Mouse (Mus musculus) CH12F3 (cell line): ENCODE results near the gene Tead1.

ENCODE experiments used
- in situ Hi-C: fragments of 300-500 bp; cut with MboI; formaldehyde crosslinking; loops from 2 replicates; pipeline ENCODE4 v1.14.3; 2020; ENCODE audit warnings: low sequenced_read_pairs

Tead1 gene

GRCm38 (mm10) chr7:112720143-112720988, 41.2 kb downstream of the Tead1 start:
- in situ Hi-C loops: no loop called here

DNA sequence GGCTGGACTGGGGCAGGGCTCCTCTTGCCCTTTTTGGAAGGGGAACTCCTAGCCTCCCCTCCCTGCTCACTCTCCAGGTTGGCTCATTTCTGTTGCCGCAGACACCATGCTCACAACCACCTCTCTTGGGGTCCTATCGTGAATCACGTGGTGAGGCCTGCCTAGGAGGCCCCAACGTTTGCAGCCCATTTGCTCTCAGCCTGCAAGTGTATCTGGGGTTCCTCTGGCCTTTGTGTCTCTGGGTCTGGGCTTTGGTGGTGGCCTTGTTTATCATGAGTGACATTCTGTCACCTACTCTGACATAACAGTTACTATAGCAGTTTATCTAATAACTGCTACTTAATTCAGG, 41.8 kb downstream of the Tead1 start:
- in situ Hi-C loops: no loop called here

- in situ Hi-C loops: no loop called here
Measured at GRCm38 (mm10) chr7:112721859-112722258, 42.7 kb downstream of the Tead1 start.

- in situ Hi-C loops: no loop called here
Measured at GRCm38 (mm10) chr7:112728399-112728798, 49.3 kb downstream of the Tead1 start.

DNA sequence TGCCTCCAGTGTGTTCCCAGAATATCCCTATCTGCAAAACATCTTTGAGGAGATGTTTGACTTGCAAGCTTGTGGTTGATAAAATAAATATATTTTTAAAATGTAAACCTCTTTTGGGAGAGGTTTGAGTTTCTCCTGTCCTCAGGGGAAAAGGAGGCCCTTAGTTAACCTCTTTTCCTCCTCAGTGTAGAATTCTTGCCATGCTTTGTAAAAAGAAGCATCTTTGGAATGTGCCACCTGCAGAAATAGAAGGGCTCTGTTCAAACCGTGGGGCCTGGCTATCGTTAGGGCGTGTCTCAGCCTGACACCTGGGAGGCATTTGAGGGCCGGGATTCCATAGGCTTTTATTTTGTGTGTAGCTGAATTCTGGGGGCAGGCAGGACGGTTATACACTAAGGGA, 51.1 kb downstream of the Tead1 start:
- in situ Hi-C loops: no loop called here

- in situ Hi-C loops: no loop called here
Measured at GRCm38 (mm10) chr7:112731584-112731983, 52.5 kb downstream of the Tead1 start.

DNA sequence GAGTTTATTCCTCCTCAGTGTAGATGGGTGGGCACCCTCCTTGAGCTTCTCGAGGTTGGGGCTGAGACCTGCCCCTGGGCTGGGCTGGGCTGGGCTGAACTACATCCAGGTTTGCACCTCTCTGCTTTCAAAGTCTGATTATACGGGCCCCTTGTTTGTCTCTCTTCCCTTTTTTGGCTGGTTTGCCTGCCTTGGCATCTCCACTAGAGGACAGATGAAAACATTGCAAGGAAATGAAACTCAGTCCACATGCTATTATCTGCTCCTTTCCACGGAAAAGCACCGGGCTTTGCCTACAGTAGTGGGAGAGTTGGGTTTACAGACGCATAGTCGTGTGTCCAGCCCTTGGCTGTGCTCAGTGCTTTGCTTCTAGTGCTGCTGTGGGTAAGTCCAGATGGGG, 60.1 kb downstream of the Tead1 start:
- in situ Hi-C loops: no loop called here

DNA sequence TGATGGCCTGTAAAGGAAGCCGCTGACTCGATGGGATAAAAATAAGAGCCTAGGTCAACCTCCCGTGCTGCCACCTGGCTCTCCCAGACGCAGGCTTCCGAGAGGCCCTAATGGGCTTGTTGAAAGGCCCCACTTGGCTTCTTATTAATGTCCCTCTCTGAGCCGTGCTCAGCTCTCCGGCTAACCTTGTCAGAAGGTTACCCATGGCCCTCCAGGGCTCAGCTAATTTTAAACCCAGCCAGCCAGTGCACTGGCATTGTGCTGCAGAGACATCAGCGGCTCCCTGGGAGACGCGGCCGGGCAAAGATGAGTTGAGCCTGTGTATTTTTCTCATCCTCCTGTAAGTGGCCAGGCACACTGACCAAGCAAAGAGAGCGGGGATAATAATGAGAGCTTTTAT, 62.7 kb downstream of the Tead1 start:
- in situ Hi-C loops: no loop called here

- in situ Hi-C loops: no loop called here
Measured at GRCm38 (mm10) chr7:112743063-112743462, 63.9 kb downstream of the Tead1 start.

GRCm38 (mm10) chr7:112743621-112744395, 64.7 kb downstream of the Tead1 start:
- in situ Hi-C loops: no loop called here

- in situ Hi-C loops: no loop called here
Measured at GRCm38 (mm10) chr7:112747187-112747586, 68.1 kb downstream of the Tead1 start.

- in situ Hi-C loops: no loop called here
Measured at GRCm38 (mm10) chr7:112747836-112748235, 68.7 kb downstream of the Tead1 start.

GRCm38 (mm10) chr7:112748327-112748726, 69.2 kb downstream of the Tead1 start:
- in situ Hi-C loops: no loop called here

DNA sequence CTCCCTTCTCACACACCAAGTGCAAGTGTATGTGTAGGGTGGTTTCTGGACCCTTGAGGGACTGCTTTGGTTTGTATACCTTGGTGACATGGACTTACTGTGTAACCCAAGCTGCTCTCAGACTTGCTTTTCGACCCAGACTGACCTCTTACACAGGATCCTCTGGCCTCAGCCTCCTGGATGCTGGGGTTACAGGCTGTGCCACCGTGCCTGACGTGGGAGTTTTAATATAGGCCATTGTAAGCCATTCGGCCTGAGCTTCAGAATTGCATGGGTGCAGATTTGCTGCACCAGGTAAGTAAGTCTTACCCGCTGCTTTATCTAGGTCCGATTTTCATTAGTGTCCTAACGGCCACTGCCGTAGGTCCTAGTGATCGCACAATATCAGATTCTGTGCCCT, 71.0 kb downstream of the Tead1 start:
- in situ Hi-C loops: no loop called here

GRCm38 (mm10) chr7:112752311-112752710, 73.2 kb downstream of the Tead1 start:
- in situ Hi-C loops: no loop called here

GRCm38 (mm10) chr7:112753314-112753713, 74.2 kb downstream of the Tead1 start:
- in situ Hi-C loops: no loop called here

DNA sequence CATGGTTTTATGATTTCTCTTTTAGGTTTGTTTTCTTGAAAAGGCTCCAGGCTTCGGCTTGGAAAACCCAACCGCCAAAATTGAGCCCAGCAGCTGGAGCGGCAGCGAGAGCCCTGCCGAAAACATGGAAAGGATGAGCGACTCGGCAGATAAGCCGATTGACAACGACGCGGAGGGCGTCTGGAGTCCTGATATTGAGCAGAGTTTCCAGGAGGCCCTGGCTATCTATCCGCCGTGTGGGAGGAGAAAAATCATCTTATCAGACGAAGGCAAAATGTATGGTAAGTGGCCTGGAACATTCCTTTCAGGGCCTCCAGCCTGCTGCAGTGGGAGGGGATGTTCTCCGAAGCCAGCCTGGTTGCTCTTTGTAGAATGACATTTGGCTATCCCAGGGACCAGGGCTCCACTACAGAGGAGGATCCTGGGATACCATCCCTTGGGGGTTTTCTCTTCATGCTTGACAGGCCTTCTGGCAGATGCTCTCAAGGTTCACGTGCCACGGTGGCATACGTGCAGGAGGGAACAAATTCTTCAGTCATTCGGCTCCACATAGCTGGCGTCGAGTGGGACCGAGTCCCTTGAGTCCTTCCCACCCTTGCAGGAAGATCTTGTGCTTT, 80.3 kb downstream of the Tead1 start:
- in situ Hi-C loops: no loop called here

DNA sequence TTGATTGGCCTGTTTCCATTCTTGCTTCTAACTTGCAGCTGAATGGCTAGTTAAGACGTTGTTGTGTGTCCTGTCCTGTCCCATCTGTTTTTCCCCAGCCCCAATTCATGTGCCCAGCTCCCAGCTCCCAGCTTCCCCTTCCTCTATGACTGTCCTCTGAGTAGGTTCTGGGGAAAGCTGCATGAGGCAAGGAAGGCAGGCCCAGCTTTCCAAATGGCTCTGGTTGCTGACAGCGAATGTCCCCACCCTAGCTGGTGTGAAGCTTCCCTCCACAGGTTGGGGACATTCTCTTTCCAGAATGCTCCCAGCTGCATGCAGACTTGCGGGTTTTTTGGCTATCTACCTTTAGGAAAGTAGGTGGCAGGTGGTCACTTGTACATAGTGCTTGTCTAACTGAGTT, 81.2 kb downstream of the Tead1 start:
- in situ Hi-C loops: no loop called here

GRCm38 (mm10) chr7:112760782-112761181, 81.7 kb downstream of the Tead1 start:
- in situ Hi-C loops: no loop called here

- in situ Hi-C loops: no loop called here
Measured at GRCm38 (mm10) chr7:112762870-112763269, 83.8 kb downstream of the Tead1 start.

DNA sequence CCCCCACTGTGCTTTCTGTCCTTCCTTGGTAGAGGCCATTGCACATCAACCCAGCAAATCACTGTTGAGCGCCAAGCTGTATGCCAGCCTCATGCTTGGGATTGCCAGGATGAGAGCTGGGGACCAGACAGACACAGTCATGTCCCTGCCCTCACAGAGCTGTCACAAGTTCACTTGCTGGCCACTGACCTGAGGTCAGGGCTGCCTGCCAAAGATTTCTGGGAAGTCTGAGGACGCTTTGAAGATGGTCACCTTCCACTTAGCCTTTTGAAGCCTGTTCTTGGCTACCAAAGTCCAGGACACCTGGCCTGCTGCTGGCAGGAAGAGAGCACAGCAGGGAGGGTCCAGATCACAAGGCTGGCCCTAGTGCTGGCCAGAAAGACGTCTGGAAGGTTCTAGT, 84.4 kb downstream of the Tead1 start:
- in situ Hi-C loops: no loop called here

GRCm38 (mm10) chr7:112764921-112765320, 85.8 kb downstream of the Tead1 start:
- in situ Hi-C loops: no loop called here
